Mouse (Mus musculus): Measurements from ENCODE around the gene Nipsnap2. TPM values are rescaled to one million over a fixed set of nuclear protein-coding genes. Genes with fewer than 3 reads are reported as not detected.

Gene Nipsnap2
- polyA plus RNA-seq, 1 experiment from 2014 or later = 79.0 TPM

GRCm38 (mm10) chr5:129725774-129726392, 1.0 kb downstream of the Nipsnap2 start:
- no peak for ATAC-seq (ENCODE audit: low FRiP score)
- peak overlapping the region; percentile 54 for H3K4me2 ChIP-seq
- no peaks in the 10 kb centered on the region for H3K9me3 ChIP-seq
- no peak overlapping the region for H3K27ac ChIP-seq
- H3K36me3 ChIP-seq (replicated peaks) = no peaks in the 10 kb centered on the region
- no peaks in the 10 kb centered on the region for H3K27me3 ChIP-seq
- H3K9ac ChIP-seq = peak overlapping the region; percentile 89
- peaks cover 22% of the 10 kb centered on the region for H3K4me1 ChIP-seq
- 19% methylated on average over 7 of the region's 7 CpGs for WGBS
- H3K4me3 ChIP-seq (replicated peaks) = peak overlapping the region; percentile 89

- Histone ChIP-seq H3K27ac (no peak overlapping the region), H3K4me1 (peaks cover 22% of the 10 kb centered on the region), H3K4me3 (replicated peaks) (no peak overlapping the region), H3K36me3 (replicated peaks) (no peaks in the 10 kb centered on the region), H3K9ac (no peak overlapping the region), H3K27me3 (no peaks in the 10 kb centered on the region), H3K9me3 (no peaks in the 10 kb centered on the region), H3K4me2 (peak overlapping the region; percentile 54; the same call in 1 of the 2 replicates)
- ATAC-seq (ENCODE audit: low FRiP score) = no peak
- WGBS = 90% methylated on average over 3 of the region's 3 CpGs
These were observed 1.9 kb downstream of the Nipsnap2 start for GRCm38 (mm10) chr5:129726784-129727183.

- Histone ChIP-seq H3K4me1 (peaks cover 22% of the 10 kb centered on the region), H3K9me3 (no peaks in the 10 kb centered on the region), H3K27ac (no peak overlapping the region), H3K4me2 (no peak overlapping the region), H3K9ac (no peak overlapping the region), H3K4me3 (replicated peaks) (no peak overlapping the region), H3K36me3 (replicated peaks) (0 out of 2 replicates have a peak, but pooled peaks cover 4% of the 10 kb centered on the region), H3K27me3 (no peaks in the 10 kb centered on the region)
- no peak for ATAC-seq (ENCODE audit: low FRiP score)
- WGBS = 71% methylated on average over 11 of the region's 11 CpGs
These were observed 4.4 kb downstream of the Nipsnap2 start for GRCm38 (mm10) chr5:129729286-129729685.

GRCm38 (mm10) chr5:129730344-129730743, 5.5 kb downstream of the Nipsnap2 start:
- WGBS = 86% methylated on average over 11 of the region's 11 CpGs
- no peaks in the 10 kb centered on the region for H3K9me3 ChIP-seq
- H3K27ac ChIP-seq = no peak overlapping the region
- H3K27me3 ChIP-seq = no peaks in the 10 kb centered on the region
- no peak for ATAC-seq (ENCODE audit: low FRiP score)
- peaks cover 22% of the 10 kb centered on the region for H3K4me1 ChIP-seq
- no peak overlapping the region for H3K4me3 ChIP-seq (replicated peaks)
- H3K9ac ChIP-seq = no peak overlapping the region
- H3K4me2 ChIP-seq = no peak overlapping the region
- 0 out of 2 replicates have a peak, but pooled peaks cover 4% of the 10 kb centered on the region for H3K36me3 ChIP-seq (replicated peaks)

GRCm38 (mm10) chr5:129731021-129731420, 6.2 kb downstream of the Nipsnap2 start:
- Histone ChIP-seq H3K4me2 (no peak overlapping the region), H3K4me1 (peaks cover 21% of the 10 kb centered on the region), H3K27me3 (no peaks in the 10 kb centered on the region), H3K9ac (no peak overlapping the region), H3K36me3 (replicated peaks) (0 out of 2 replicates have a peak, but pooled peaks cover 4% of the 10 kb centered on the region), H3K9me3 (no peaks in the 10 kb centered on the region), H3K27ac (no peak overlapping the region), H3K4me3 (replicated peaks) (no peak overlapping the region)
- no peak for ATAC-seq (ENCODE audit: low FRiP score)
- WGBS = 83% methylated on average over 5 of the region's 5 CpGs

GRCm38 (mm10) chr5:129740976-129741375, 16.1 kb downstream of the Nipsnap2 start:
- Histone ChIP-seq H3K9me3 (no peaks in the 10 kb centered on the region), H3K4me3 (replicated peaks) (no peak overlapping the region), H3K4me1 (no peaks in the 10 kb centered on the region), H3K27me3 (no peaks in the 10 kb centered on the region), H3K27ac (no peak overlapping the region), H3K36me3 (replicated peaks) (peaks cover 33% of the 10 kb centered on the region), H3K4me2 (no peak overlapping the region), H3K9ac (no peak overlapping the region)
- WGBS = 92% methylated on average over 1 of the region's 1 CpGs
- no peak for ATAC-seq (ENCODE audit: low FRiP score)

- Histone ChIP-seq H3K4me3 (replicated peaks) (no peak overlapping the region), H3K9ac (no peak overlapping the region), H3K4me1 (no peaks in the 10 kb centered on the region), H3K36me3 (replicated peaks) (peaks cover 47% of the 10 kb centered on the region), H3K27ac (no peak overlapping the region), H3K4me2 (no peak overlapping the region), H3K27me3 (no peaks in the 10 kb centered on the region), H3K9me3 (no peaks in the 10 kb centered on the region)
- 92% methylated on average over 7 of the region's 7 CpGs for WGBS
- ATAC-seq (ENCODE audit: low FRiP score) = no peak
These were observed 18.1 kb downstream of the Nipsnap2 start for GRCm38 (mm10) chr5:129742903-129743488.

- 79% methylated on average over 6 of the region's 6 CpGs for WGBS
These were observed 19.2 kb downstream of the Nipsnap2 start for GRCm38 (mm10) chr5:129744050-129744449.

GRCm38 (mm10) chr5:129756886-129757285, 32.0 kb downstream of the Nipsnap2 start:
- ATAC-seq (ENCODE audit: low FRiP score) = no peak
- 95% methylated on average over 20 of the region's 20 CpGs for WGBS

More at GRCm38 (mm10) chr5:129744050-129744449, 19.2 kb downstream of the Nipsnap2 start:
- Histone ChIP-seq H3K9ac (no peak overlapping the region), H3K36me3 (replicated peaks) (peaks cover 52% of the 10 kb centered on the region), H3K27me3 (no peaks in the 10 kb centered on the region), H3K4me2 (no peak overlapping the region), H3K9me3 (no peaks in the 10 kb centered on the region), H3K27ac (no peak overlapping the region), H3K4me1 (no peaks in the 10 kb centered on the region), H3K4me3 (replicated peaks) (no peak overlapping the region)
- no peak for ATAC-seq (ENCODE audit: low FRiP score)

GRCm38 (mm10) chr5:129759929-129760480, 35.1 kb downstream of the Nipsnap2 start:
- Histone ChIP-seq H3K9ac (no peak overlapping the region), H3K4me1 (peaks cover 10% of the 10 kb centered on the region), H3K4me2 (no peak overlapping the region), H3K9me3 (no peaks in the 10 kb centered on the region), H3K36me3 (replicated peaks) (peaks cover 14% of the 10 kb centered on the region), H3K27ac (no peak overlapping the region), H3K4me3 (replicated peaks) (no peak overlapping the region), H3K27me3 (no peaks in the 10 kb centered on the region)
- ATAC-seq (ENCODE audit: low FRiP score) = no peak
- 92% methylated on average over 13 of the region's 13 CpGs for WGBS

More at GRCm38 (mm10) chr5:129756886-129757285, 32.0 kb downstream of the Nipsnap2 start:
- Histone ChIP-seq H3K4me3 (replicated peaks) (no peak overlapping the region), H3K27ac (no peak overlapping the region), H3K36me3 (replicated peaks) (peaks cover 20% of the 10 kb centered on the region), H3K27me3 (no peaks in the 10 kb centered on the region), H3K4me2 (no peak overlapping the region), H3K9me3 (no peaks in the 10 kb centered on the region), H3K4me1 (peaks cover 6% of the 10 kb centered on the region), H3K9ac (no peak overlapping the region)

GRCm38 (mm10) chr5:129761865-129762540, 37.1 kb downstream of the Nipsnap2 start:
- no peaks in the 10 kb centered on the region for H3K27me3 ChIP-seq
- ATAC-seq (ENCODE audit: low FRiP score) = peak; percentile 77; the same call in 1 of the 2 replicates
- H3K9ac ChIP-seq = no peak overlapping the region
- no peak overlapping the region for H3K4me3 ChIP-seq (replicated peaks)
- H3K9me3 ChIP-seq = no peaks in the 10 kb centered on the region
- WGBS = 55% methylated on average over 18 of the region's 18 CpGs
- peak overlapping the region; percentile 84 for H3K27ac ChIP-seq
- no peak overlapping the region for H3K4me2 ChIP-seq
- H3K4me1 ChIP-seq = peaks cover 10% of the 10 kb centered on the region
- peaks cover 11% of the 10 kb centered on the region for H3K36me3 ChIP-seq (replicated peaks)
